Mouse (Mus musculus): ENCODE results near the gene Rbm33. TPM values are rescaled to one million over a fixed set of nuclear protein-coding genes. Genes with fewer than 3 reads are reported as not detected.
A peak's percentile ranks its signal among the peaks of the same experiment; 100 is the strongest.

The Rbm33 gene
- total RNA-seq (2021) = 10 to 100 TPM; 36.0 to 36.8 TPM

- intact Hi-C loops (cut with DNase I) = no loop called here
Measured at GRCm38 (mm10) chr5:28316722-28317245, at the start of gene Rbm33. TSS of gene Rbm33 (plus strand) at chr5:28317121.

GRCm38 (mm10) chr5:28267576-28267975 lies 49.3 kb upstream of the Rbm33 start:
- intact Hi-C loops (cut with DNase I) = no loop called here
- no peak for DNase-seq (ENCODE audit: low spot score)

More at GRCm38 (mm10) chr5:28316722-28317245, at the start of gene Rbm33:
- peak; percentile 73 for DNase-seq (ENCODE audit: low spot score)

- intact Hi-C loops (cut with DNase I) = no loop called here
- no peak for DNase-seq (ENCODE audit: low spot score)
Measured at GRCm38 (mm10) chr5:28269469-28269991, 47.4 kb upstream of the Rbm33 start.

GRCm38 (mm10) chr5:28272836-28273235 lies 44.1 kb upstream of the Rbm33 start:
- DNase-seq (ENCODE audit: low spot score) = no peak
- intact Hi-C loops (cut with DNase I) = no loop called here

- intact Hi-C loops (cut with DNase I) = no loop called here
- no peak for DNase-seq (ENCODE audit: low spot score)
Measured at GRCm38 (mm10) chr5:28277279-28277678, 39.6 kb upstream of the Rbm33 start.

- DNase-seq (ENCODE audit: low spot score) = no peak
- intact Hi-C loops (cut with DNase I) = no loop called here
Measured at GRCm38 (mm10) chr5:28289111-28289510, 27.8 kb upstream of the Rbm33 start.

- intact Hi-C loops (cut with DNase I) = no loop called here
- DNase-seq (ENCODE audit: low spot score) = no peak
Measured at GRCm38 (mm10) chr5:28290630-28291029, 26.3 kb upstream of the Rbm33 start.

GRCm38 (mm10) chr5:28291118-28291850 lies 25.6 kb upstream of the Rbm33 start:
- intact Hi-C loops (cut with DNase I) = no loop called here
- no peak for DNase-seq (ENCODE audit: low spot score)

- no peak for DNase-seq (ENCODE audit: low spot score)
- intact Hi-C loops (cut with DNase I) = no loop called here
Measured at GRCm38 (mm10) chr5:28292281-28292680, 24.6 kb upstream of the Rbm33 start.

- peak; percentile 39 for DNase-seq (ENCODE audit: low spot score)
- intact Hi-C loops (cut with DNase I) = loop anchor here (1.0 kb wide), 1 partner anchor 94 kb away; no protein-coding TSS in a partner anchor
Measured at GRCm38 (mm10) chr5:28293990-28294389, 22.9 kb upstream of the Rbm33 start.

GRCm38 (mm10) chr5:28298161-28298560 lies 18.8 kb upstream of the Rbm33 start:
- intact Hi-C loops (cut with DNase I) = no loop called here
- no peak for DNase-seq (ENCODE audit: low spot score)

GRCm38 (mm10) chr5:28298693-28299092 lies 18.2 kb upstream of the Rbm33 start:
- intact Hi-C loops (cut with DNase I) = no loop called here

GRCm38 (mm10) chr5:28299346-28299745 lies 17.6 kb upstream of the Rbm33 start:
- no peak for DNase-seq (ENCODE audit: low spot score)
- intact Hi-C loops (cut with DNase I) = no loop called here

More at GRCm38 (mm10) chr5:28298693-28299092, 18.2 kb upstream of the Rbm33 start:
- no peak for DNase-seq (ENCODE audit: low spot score)

- intact Hi-C loops (cut with DNase I) = no loop called here
Measured at GRCm38 (mm10) chr5:28302671-28303070, 14.2 kb upstream of the Rbm33 start.

GRCm38 (mm10) chr5:28304551-28304950 lies 12.4 kb upstream of the Rbm33 start:
- intact Hi-C loops (cut with DNase I) = no loop called here
- no peak for DNase-seq (ENCODE audit: low spot score)

More at GRCm38 (mm10) chr5:28302671-28303070, 14.2 kb upstream of the Rbm33 start:
- DNase-seq (ENCODE audit: low spot score) = no peak

- intact Hi-C loops (cut with DNase I) = no loop called here
Measured at GRCm38 (mm10) chr5:28315526-28315925, 1.4 kb upstream of the Rbm33 start.

GRCm38 (mm10) chr5:28316151-28316721 lies 685 bp upstream of the Rbm33 start:
- no peak for DNase-seq (ENCODE audit: low spot score)
- intact Hi-C loops (cut with DNase I) = no loop called here

More at GRCm38 (mm10) chr5:28315526-28315925, 1.4 kb upstream of the Rbm33 start:
- no peak for DNase-seq (ENCODE audit: low spot score)

- intact Hi-C loops (cut with DNase I) = no loop called here
- DNase-seq (ENCODE audit: low spot score) = no peak
Measured at GRCm38 (mm10) chr5:28317253-28317916, 464 bp downstream of the Rbm33 start.

- no peak for DNase-seq (ENCODE audit: low spot score)
- intact Hi-C loops (cut with DNase I) = no loop called here
Measured at GRCm38 (mm10) chr5:28317917-28318267, 971 bp downstream of the Rbm33 start.

GRCm38 (mm10) chr5:28318671-28319070 lies 1.8 kb downstream of the Rbm33 start:
- DNase-seq (ENCODE audit: low spot score) = no peak
- intact Hi-C loops (cut with DNase I) = no loop called here

Data from heart, postnatal 25 days (tissue).